Mouse (Mus musculus) CH12.LX (cell line): Measurements from ENCODE around the gene Olfr979. TPM values are rescaled to one million over a fixed set of nuclear protein-coding genes. Genes with fewer than 3 reads are reported as not detected.

Experiments
- DNase-seq: peaks from one replicate; pipeline ENCODE4 v3.0.0-alpha.2; 2013; ENCODE audit errors: extremely low read depth
- H3K27ac ChIP-seq: 2 replicates; pipeline ENCODE4 v1.5.1; 2012; ENCODE audit warnings: low read depth, mild to moderate bottlenecking, control low read depth, moderate library complexity; ENCODE audit not compliant: insufficient read depth
- H3K27me3 ChIP-seq: replicated peaks from 2 replicates; pipeline ENCODE3; 2012; ENCODE audit warnings: inconsistent platforms
- H3K36me3 ChIP-seq, 2 experiments: replicated peaks in 1 of 2; 2 replicates each; pipeline versions ENCODE3 to v1.6.1; 2012; ENCODE audit warnings: inconsistent platforms in 1 of 2, low read length in 1 of 2, mild to moderate bottlenecking in 1 of 2, mixed read lengths in 1 of 2, moderate library complexity in 1 of 2; ENCODE audit not compliant: control insufficient read depth in 1 of 2, insufficient read depth in 1 of 2
- H3K4me1 ChIP-seq, 2 experiments: 2 replicates each; pipeline ENCODE4 v1.6.1; 2012; ENCODE audit warnings: inconsistent platforms in 1 of 2, moderate library complexity in 1 of 2; ENCODE audit not compliant: insufficient read depth in 2 of 2, control insufficient read depth in 1 of 2
- H3K4me2 ChIP-seq: 2 replicates; pipeline ENCODE4 v1.6.1; 2012; ENCODE audit warnings: low read depth, mild to moderate bottlenecking, control low read depth; ENCODE audit not compliant: poor library complexity, insufficient read depth, severe bottlenecking
- H3K4me3 ChIP-seq, 3 experiments: fragments of 150-350 bp in 1 of 3; sonication (generic) in 1 of 3; replicated peaks in 1 of 3; 2 replicates each; pipeline versions ENCODE3 to v1.5.1; 2011 to 2012; ENCODE audit warnings: low read depth in 2 of 3, low read length in 2 of 3, mild to moderate bottlenecking in 2 of 3, moderate library complexity in 2 of 3, control low read depth in 1 of 3, improper control_type of control experiment in 1 of 3, inconsistent platforms in 1 of 3, mixed read lengths in 1 of 3; ENCODE audit not compliant: poor library complexity in 1 of 3
- H3K79me2 ChIP-seq: replicated peaks from 2 replicates; pipeline ENCODE4 v1.6.1; 2012; ENCODE audit warnings: mild to moderate bottlenecking, moderate library complexity; ENCODE audit not compliant: control insufficient read depth, poor library complexity, insufficient read depth, severe bottlenecking; ENCODE audit errors: extremely low read depth
- H3K9ac ChIP-seq: 2 replicates; pipeline ENCODE4 v1.6.1; 2012; ENCODE audit warnings: low read depth, mild to moderate bottlenecking, control low read depth, moderate library complexity; ENCODE audit not compliant: insufficient read depth
- H3K9me3 ChIP-seq: replicated peaks from 2 replicates; pipeline ENCODE3; 2012; ENCODE audit warnings: low read length, inconsistent platforms, mixed read lengths
- CHD1 ChIP-seq: IDR thresholded peaks from 2 replicates; pipeline ENCODE4 v1.6.1; 2012; ENCODE audit warnings: low read depth, low read length, improper control_type of control experiment, inconsistent platforms
- CHD2 ChIP-seq: IDR thresholded peaks from 2 replicates; pipeline ENCODE4 v1.6.1; 2011; ENCODE audit warnings: low read length, improper control_type of control experiment
- CTCF ChIP-seq, 2 experiments: IDR thresholded peaks in 1 of 2; conservative IDR thresholded peaks in 1 of 2; 2 replicates each; pipeline ENCODE4 v1.5.1; 2011 to 2012; ENCODE audit warnings: low read depth in 2 of 2, low read length in 2 of 2, improper control_type of control experiment in 1 of 2, inconsistent platforms in 1 of 2, mild to moderate bottlenecking in 1 of 2, moderate library complexity in 1 of 2
- E2F4 ChIP-seq: IDR thresholded peaks from 2 replicates; pipeline ENCODE4 v1.6.1; 2011; ENCODE audit warnings: low read depth, low read length, improper control_type of control experiment; ENCODE audit not compliant: insufficient replicate concordance
- ELF1 ChIP-seq: IDR thresholded peaks from 2 replicates; pipeline ENCODE4 v1.6.1; 2014; ENCODE audit warnings: low read depth, mild to moderate bottlenecking, inconsistent platforms, low read length, improper control_type of control experiment
- ETS1 ChIP-seq: conservative IDR thresholded peaks from 2 replicates; pipeline ENCODE4 v1.6.1; 2012; ENCODE audit warnings: low read depth, mild to moderate bottlenecking, inconsistent platforms, low read length, improper control_type of control experiment, moderate library complexity
- HCFC1 ChIP-seq: IDR thresholded peaks from 2 replicates; pipeline ENCODE4 v1.6.1; 2012; ENCODE audit warnings: low read depth, mild to moderate bottlenecking, inconsistent platforms, low read length, improper control_type of control experiment
- IRF4 ChIP-seq: IDR thresholded peaks from 2 replicates; pipeline ENCODE4 v1.6.1; 2014; ENCODE audit warnings: low read depth, mild to moderate bottlenecking, inconsistent platforms, low read length, improper control_type of control experiment
- JUN ChIP-seq: IDR thresholded peaks from 2 replicates; pipeline ENCODE4 v1.6.1; 2011; ENCODE audit warnings: low read depth, mild to moderate bottlenecking, low read length, improper control_type of control experiment, moderate library complexity; ENCODE audit not compliant: insufficient read depth
- JUND ChIP-seq: conservative IDR thresholded peaks from 2 replicates; pipeline ENCODE4 v1.6.1; 2011; ENCODE audit warnings: low read depth, low read length, improper control_type of control experiment
- KAT2A ChIP-seq: IDR thresholded peaks from 2 replicates; pipeline ENCODE4 v1.6.1; 2012; ENCODE audit warnings: low read length, improper control_type of control experiment, inconsistent platforms; ENCODE audit not compliant: insufficient replicate concordance
- MAFK ChIP-seq: IDR thresholded peaks from 2 replicates; pipeline ENCODE4 v1.6.1; 2011; ENCODE audit warnings: low read length, improper control_type of control experiment; ENCODE audit not compliant: insufficient replicate concordance
- MAX ChIP-seq: IDR thresholded peaks from 2 replicates; pipeline ENCODE4 v1.6.1; 2011; ENCODE audit warnings: low read length, improper control_type of control experiment
- MEF2A ChIP-seq: IDR thresholded peaks from 2 replicates; pipeline ENCODE4 v1.6.1; 2014; ENCODE audit warnings: low read depth, mild to moderate bottlenecking, inconsistent platforms, low read length, improper control_type of control experiment, borderline replicate concordance
- NELFE ChIP-seq: IDR thresholded peaks from 2 replicates; pipeline ENCODE4 v1.6.1; 2011; ENCODE audit warnings: low read depth, low read length, improper control_type of control experiment
- PAX5 ChIP-seq: IDR thresholded peaks from 2 replicates; pipeline ENCODE4 v1.6.1; 2012; ENCODE audit warnings: low read length, inconsistent platforms, mixed read lengths
- POLR2AphosphoS2 ChIP-seq: IDR thresholded peaks from 2 replicates; pipeline ENCODE4 v1.6.1; 2011; ENCODE audit warnings: low read depth, low read length, improper control_type of control experiment
- RAD21 ChIP-seq: IDR thresholded peaks from 2 replicates; pipeline ENCODE4 v1.6.1; 2011; ENCODE audit warnings: low read depth, mild to moderate bottlenecking, low read length, improper control_type of control experiment, moderate library complexity
- SIN3A ChIP-seq: IDR thresholded peaks from 2 replicates; pipeline ENCODE4 v1.6.1; 2012; ENCODE audit warnings: low read length, improper control_type of control experiment, inconsistent platforms
- SMC3 ChIP-seq: IDR thresholded peaks from 2 replicates; pipeline ENCODE4 v1.6.1; 2011; ENCODE audit warnings: low read depth, low read length, improper control_type of control experiment
- UBTF ChIP-seq: IDR thresholded peaks from 2 replicates; pipeline ENCODE4 v1.6.1; 2012; ENCODE audit warnings: low read depth, mild to moderate bottlenecking, inconsistent platforms, low read length, improper control_type of control experiment, moderate library complexity
- USF1 ChIP-seq: IDR thresholded peaks from 2 replicates; pipeline ENCODE4 v1.6.1; 2014; ENCODE audit warnings: low read depth, mild to moderate bottlenecking, inconsistent platforms, low read length, improper control_type of control experiment
- ZC3H11A ChIP-seq: IDR thresholded peaks from 2 replicates; pipeline ENCODE4 v1.6.1; 2012; ENCODE audit warnings: low read depth, mild to moderate bottlenecking, inconsistent platforms, low read length, improper control_type of control experiment
- ZMIZ1 ChIP-seq: IDR thresholded peaks from 2 replicates; pipeline ENCODE4 v1.6.1; 2012; ENCODE audit warnings: low read depth, mild to moderate bottlenecking, inconsistent platforms, low read length, improper control_type of control experiment
- ZNF384 ChIP-seq: IDR thresholded peaks from 2 replicates; pipeline ENCODE4 v1.6.1; 2012; ENCODE audit warnings: low read depth, low read length, improper control_type of control experiment, inconsistent platforms
- dilution Hi-C: fragments of 300-500 bp; cut with MboI; formaldehyde crosslinking; loops from 2 replicates; pipeline ENCODE4 v1.14.3; 2020; ENCODE audit warnings: low sequenced_read_pairs; ENCODE audit not compliant: extremely low pct_unique_long_range_greater_than_20kb, extremely low pct_ligation_motif_present
- in situ Hi-C: fragments of 300-500 bp; cut with MboI; formaldehyde crosslinking; loops from 3 replicates; pipeline ENCODE4 v1.14.3; 2019; ENCODE audit warnings: low sequenced_read_pairs, low pct_ligation_motif_present, low pct_unique_long_range_greater_than_20kb, mixed read lengths
- polyA plus RNA-seq: library from polyadenylated mRNA; unstranded; fragments of >175 nt; gene quantifications from 2 replicates; pipeline ENCODE4 v1.2.1, GENCODE M21; 2012; ENCODE audit warnings: low read depth; ENCODE audit not compliant: insufficient read length
- total RNA-seq, 2 experiments: library from RNA; depleted of rRNA; stranded (reverse); fragments of 300-350 nt in 1 of 2; fragments of >200 nt in 1 of 2; gene quantifications; 2 replicates each; pipeline ENCODE4 v1.2.3; 2012 to 2014

The Olfr979 gene
- total RNA-seq (2012; rRNA removed) (not detected in 2 replicates), total RNA-seq (2014; rRNA removed) (not detected in 2 replicates), polyA plus RNA-seq (not detected in 2 replicates)

GRCm38 (mm10) chr9:40003365-40003764, at the start of gene Olfr979:
Gene Olfr979 (minus strand): TSS chr9:40003465.
- Histone ChIP-seq H3K4me3 (no peak within 1 kb of the TSS), H3K4me2 (no peak within 1 kb of the TSS), H3K27ac (no peak within 1 kb of the TSS), H3K4me1 (peaks cover 0 to 4% of the 10 kb centered on the region in 2 experiments; a peak in 2 of 4 replicates), H3K79me2 (no peaks in the 10 kb centered on the region), H3K9me3 (no peaks in the 10 kb centered on the region), H3K27me3 (no peaks in the 10 kb centered on the region), H3K36me3 (no peaks in the 10 kb centered on the region), H3K9ac (no peak within 1 kb of the TSS)
- DNase-seq: no peak
- in situ Hi-C loops (no loop called here), dilution Hi-C loops (no loop called here)
- TF ChIP-seq PAX5: no peak
- no peak for TF ChIP-seq ZMIZ1
- no peak for TF ChIP-seq ZNF384
- TF ChIP-seq CHD2: no peak
- TF ChIP-seq MEF2A: no peak
- no peak for TF ChIP-seq RAD21
- no peak for TF ChIP-seq MAX
- TF ChIP-seq E2F4: no peak
- TF ChIP-seq ELF1: no peak
- TF ChIP-seq UBTF: no peak
- no peak for TF ChIP-seq KAT2A
- no peak for TF ChIP-seq CTCF (conservative IDR thresholded peaks at IDR 0.05 in 1 of 2, IDR thresholded peaks at IDR 0.05 in 1 of 2; ENCODE audit: low read depth in 2 of 2, low read length in 2 of 2)
- no peak for TF ChIP-seq POLR2AphosphoS2
- TF ChIP-seq MAFK: no peak

GRCm38 (mm10) chr9:40050138-40050537, 46.9 kb upstream of the Olfr979 start:
- TF ChIP-seq MAX (no peak), NELFE (no peak), HCFC1 (no peak), CHD1 (no peak), USF1 (no peak), SMC3 (no peak), MEF2A (no peak), SIN3A (no peak), IRF4 (no peak), ELF1 (no peak), ZMIZ1 (no peak), ETS1 (no peak), ZC3H11A (no peak), JUND (no peak), E2F4 (no peak), JUN (no peak)
- no peaks in the 10 kb centered on the region for H3K4me1 ChIP-seq

More at GRCm38 (mm10) chr9:40050138-40050537, 46.9 kb upstream of the Olfr979 start:
- Histone ChIP-seq H3K9ac (no peak overlapping the region), H3K9me3 (no peaks in the 10 kb centered on the region), H3K4me3 (no peak overlapping the region), H3K27ac (no peak overlapping the region), H3K79me2 (no peaks in the 10 kb centered on the region), H3K36me3 (no peaks in the 10 kb centered on the region), H3K4me2 (no peak overlapping the region), H3K27me3 (no peaks in the 10 kb centered on the region)
- in situ Hi-C loops (no loop called here), dilution Hi-C loops (no loop called here)
- DNase-seq: no peak
